Mouse (Mus musculus): ENCODE data around the gene Efcab5.

GRCm38 (mm10) chr11:77095206-77095605, 93.6 kb downstream of the Efcab5 start:
- no peak for TF ChIP-seq CTCF (IDR thresholded peaks at IDR 0.05; ENCODE audit: control insufficient read depth, insufficient read depth, low read length)
- TF ChIP-seq POLR2A (IDR thresholded peaks at IDR 0.05; ENCODE audit: borderline replicate concordance, control insufficient read depth, low read depth, low read length): no peak
